Mouse (Mus musculus): Measurements from ENCODE around the gene Sos2. TPM values are rescaled to one million over a fixed set of nuclear protein-coding genes. Genes with fewer than 3 reads are reported as not detected.

Sos2 gene
- polyA plus RNA-seq (2012; rRNA removed): 2.5 and 2.7 TPM in 2 replicates

DNA sequence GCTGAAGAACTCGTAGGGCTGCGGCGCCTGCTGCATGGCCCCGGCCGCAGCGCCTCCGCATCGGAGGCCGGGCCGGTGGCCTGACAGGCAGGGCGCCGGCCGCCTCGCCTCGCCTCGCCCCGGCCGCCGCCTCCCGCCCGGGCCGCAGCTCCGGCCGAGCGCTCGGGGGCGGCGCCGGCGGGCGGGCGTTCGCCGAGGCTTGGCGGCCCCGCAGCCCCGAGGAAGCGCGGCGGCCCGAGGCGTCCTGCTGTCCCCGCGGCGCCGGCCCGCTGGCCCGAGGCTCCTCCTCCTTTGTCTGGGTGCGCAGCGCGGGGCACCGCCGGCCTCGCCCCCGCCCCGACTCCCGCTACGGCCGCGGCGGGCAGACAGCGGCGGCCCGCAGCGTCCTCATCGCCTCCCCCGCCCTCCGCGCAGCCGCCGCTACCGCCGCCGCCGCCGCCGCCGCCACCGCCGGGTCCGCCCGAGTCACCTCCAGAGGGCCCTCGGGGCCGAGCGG lies at the start of gene Sos2:
Gene Sos2, minus strand, starts transcription at position 287 of the 496 bp plus-strand sequence.

DNA sequence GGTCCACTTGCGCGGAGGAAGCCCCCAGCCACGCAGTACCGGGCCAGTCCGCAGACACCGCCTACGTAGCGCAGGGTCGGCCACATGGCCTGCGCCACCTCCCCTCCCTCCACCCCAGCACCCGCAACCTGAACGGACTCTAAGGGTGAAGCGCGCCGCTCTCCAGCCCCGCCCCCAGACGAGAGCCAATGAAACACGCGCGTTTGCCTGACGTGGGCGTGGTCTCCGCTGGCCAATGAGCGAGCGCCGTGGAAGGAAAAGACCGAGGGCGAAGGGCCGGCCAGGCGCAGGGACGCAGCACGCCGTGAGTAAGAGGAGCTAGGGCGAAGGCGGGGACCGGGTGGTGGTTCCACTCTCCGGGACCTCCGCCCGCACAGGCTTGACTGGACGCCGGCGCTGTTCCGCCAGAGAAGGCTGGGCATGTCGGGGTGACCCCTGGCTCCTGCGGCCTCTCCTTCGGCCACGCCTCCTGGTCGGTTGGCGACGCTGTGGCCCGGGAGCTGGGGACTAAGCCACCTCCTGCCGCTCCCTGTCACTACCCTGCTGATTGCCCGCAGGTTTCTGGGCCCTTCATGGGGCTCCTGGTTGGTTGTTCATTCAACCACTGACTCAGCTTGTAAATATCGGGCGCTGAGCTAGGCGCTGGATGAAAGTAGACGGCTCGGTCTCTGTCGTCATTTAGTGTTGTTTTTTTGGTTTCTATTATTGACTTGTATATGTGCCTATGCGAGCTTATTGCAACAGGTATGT lies 43.2 kb upstream of the Sos2 start, which contains the start of the genes L2hgdh and Atp5s:
Gene L2hgdh, minus strand, starts transcription at position 163 of the 750 bp plus-strand sequence.
Gene Atp5s, plus strand, starts transcription at position 240 of the 750 bp plus-strand sequence.

DNA sequence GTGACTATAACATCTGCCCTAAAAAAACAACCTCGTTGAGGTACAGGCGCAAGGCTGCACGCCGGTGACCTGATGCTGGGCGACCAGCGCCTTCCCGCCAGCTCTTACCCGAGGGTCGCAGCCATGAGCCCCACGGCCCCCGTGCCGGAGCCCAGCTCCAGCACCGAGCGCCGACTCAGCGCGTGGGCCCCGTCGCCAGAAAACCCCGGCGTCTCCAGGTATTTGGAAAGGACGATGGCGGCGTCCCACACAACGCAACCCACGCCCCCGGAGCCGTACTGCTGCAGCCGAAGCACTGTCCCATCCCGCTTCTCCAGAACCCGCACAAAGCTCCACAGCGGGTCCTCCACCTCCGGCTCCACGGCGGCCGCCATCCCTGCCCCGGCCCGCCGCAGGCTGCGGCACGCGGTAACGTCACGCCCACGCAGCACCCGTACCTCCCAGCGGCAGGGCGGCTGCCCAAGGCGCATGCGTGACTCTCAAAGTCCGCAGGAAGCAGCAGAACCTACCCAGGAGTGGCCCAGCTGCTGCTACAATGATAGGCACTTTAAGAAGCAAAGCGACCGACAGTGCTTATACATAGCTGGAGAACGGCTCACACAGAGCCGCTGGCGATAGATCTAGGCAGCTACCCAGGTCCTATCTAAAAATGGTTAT lies 98.9 kb downstream of the Sos2 start, which contains the start of gene Vcpkmt:
Gene Vcpkmt, minus strand, starts transcription at position 416 of the 657 bp plus-strand sequence.

Other genes with a start within 250 kb of the Sos2 start
- 5.6 and 5.8 TPM in 2 replicates for gene Vcpkmt, start 98.8 kb downstream of the Sos2 start, polyA plus RNA-seq (2012; rRNA removed)
- gene L2hgdh, start 43.0 kb upstream of the Sos2 start, polyA plus RNA-seq (2012; rRNA removed): 2.4 and 2.6 TPM in 2 replicates
- gene Atp5s, start 43.1 kb upstream of the Sos2 start, polyA plus RNA-seq (2012; rRNA removed): 3.0 and 4.5 TPM in 2 replicates
- gene Cdkl1, start 109.4 kb upstream of the Sos2 start, polyA plus RNA-seq (2012; rRNA removed): 0.23 and 0.25 TPM in 2 replicates
- gene Atl1, start 210.8 kb upstream of the Sos2 start, polyA plus RNA-seq (2012; rRNA removed): 0.35 and 0.42 TPM in 2 replicates
- gene Map4k5, start 211.3 kb upstream of the Sos2 start, polyA plus RNA-seq (2012; rRNA removed): 2.9 and 3.5 TPM in 2 replicates